Mouse (Mus musculus) olfactory bulb, adult 2 months (tissue): ENCODE data around the gene Csgalnact2.

Experiments used
- CTCF ChIP-seq: fragments of 200-500 bp; IDR thresholded peaks from 2 replicates; pipeline ENCODE4 v1.5.1; 2012; ENCODE audit warnings: low read depth, mild to moderate bottlenecking, low read length, moderate library complexity; ENCODE audit not compliant: insufficient read depth
- POLR2A ChIP-seq: fragments of 200-500 bp; IDR thresholded peaks from 2 replicates; pipeline ENCODE4 v1.6.1; 2012; ENCODE audit warnings: mild to moderate bottlenecking, low read depth, low read length, moderate library complexity; ENCODE audit not compliant: insufficient read depth

GRCm38 (mm10) chr6:118173975-118174328 lies 35.0 kb upstream of the Csgalnact2 start:
- no peak for TF ChIP-seq CTCF
- TF ChIP-seq POLR2A = no peak
